8 mouse cellular contexts compared by ENCODE assay signal in the genomic region with DNA sequence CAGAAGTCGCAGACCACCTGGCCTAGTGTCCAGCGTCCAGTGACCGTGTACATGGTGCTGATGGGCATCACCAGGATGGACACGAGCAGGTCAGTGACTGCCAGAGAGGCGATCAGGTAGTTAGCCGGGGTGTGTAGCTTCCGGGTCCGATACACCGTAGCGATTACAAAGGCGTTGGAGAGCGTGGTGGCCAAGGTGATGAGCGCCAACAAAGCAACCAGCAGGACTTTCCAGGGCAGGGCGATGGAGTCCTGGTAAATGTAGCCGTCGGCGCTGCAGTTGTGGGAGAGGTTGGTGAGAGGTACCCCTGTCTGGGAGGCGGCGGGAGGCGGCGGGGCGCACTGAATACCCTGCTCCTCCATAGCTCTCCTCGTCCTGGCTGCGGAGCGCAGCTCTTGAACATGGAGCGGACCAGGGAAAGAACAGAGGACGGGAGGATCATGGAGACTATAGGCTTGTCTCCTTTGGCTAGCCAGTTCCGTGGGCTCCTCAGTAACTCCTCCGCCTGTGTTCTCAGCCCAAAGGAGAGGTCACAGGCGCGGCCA. TPM values are rescaled to one million over a fixed set of nuclear protein-coding genes. Genes with fewer than 3 reads are reported as not detected.
DNase-seq lines count a peak whose midpoint lies in the region; ATAC-seq and TF ChIP-seq lines count a peak whose summit lies in the region.

No protein-coding gene starts in this region.

- 1% methylated on average over 31 of the region's 31 CpGs for WGBS in kidney, embryonic 16.5 days
- under 1% methylated on average over 31 of the region's 31 CpGs for WGBS in forebrain, embryonic 14.5 days
- under 1% methylated on average over 31 of the region's 31 CpGs for whole genome bisulfite sequencing in limb, embryonic 10.5 days
- under 1% methylated on average over 31 of the region's 31 CpGs for WGBS in midbrain, postnatal 0 days

- DNase-seq in kidney, adult 18-20 months = no peak
- DNase-seq in adrenal gland, postnatal 25 days = peak; percentile 25
- peak; percentile 40 for DNase-seq in forebrain, embryonic 14.5 days (ENCODE audit: low spot score)
- peak; percentile 70 for DNase-seq in limb, embryonic 10.5 days (ENCODE audit: low spot score)
- DNase-seq in midbrain, postnatal 0 days (ENCODE audit: low spot score) = no peak
- no peak for DNase-seq in urinary bladder, postnatal 14 days (ENCODE audit: low spot score)

- H3K9ac ChIP-seq in kidney, embryonic 16.5 days (replicated peaks; ENCODE audit: low read length) = peak overlapping the region; percentile 68
- H3K9ac ChIP-seq in forebrain, embryonic 14.5 days (ENCODE audit: low read length) = peak overlapping the region; percentile 62
- H3K9ac ChIP-seq in midbrain, postnatal 0 days (replicated peaks; ENCODE audit: low read length, poor library complexity, severe bottlenecking) = peak overlapping the region; percentile 71

- H3K27me3 ChIP-seq in kidney, embryonic 16.5 days (ENCODE audit: insufficient read depth, low read length) = peaks cover 58% of the 10 kb centered on the region
- H3K27me3 ChIP-seq in forebrain, embryonic 14.5 days (replicated peaks; ENCODE audit: control insufficient read depth, insufficient read depth, low read length) = peaks cover 26% of the 10 kb centered on the region
- H3K27me3 ChIP-seq in limb, embryonic 10.5 days (ENCODE audit: low read depth, poor library complexity, severe bottlenecking) = peaks cover 67% of the 10 kb centered on the region
- peaks cover 11% of the 10 kb centered on the region; the same call in 1 of the 2 replicates for H3K27me3 ChIP-seq in midbrain, postnatal 0 days (ENCODE audit: insufficient read depth, low read length)

- peak overlapping the region; percentile 98 for H3K4me2 ChIP-seq in kidney, embryonic 16.5 days (replicated peaks; ENCODE audit: low read depth, low read length)
- H3K4me2 ChIP-seq in forebrain, embryonic 14.5 days (ENCODE audit: low read length) = peak overlapping the region; percentile 99
- H3K4me2 ChIP-seq in midbrain, postnatal 0 days (ENCODE audit: low read depth, low read length, poor library complexity, severe bottlenecking) = peak overlapping the region; percentile 96

- ATAC-seq in kidney, embryonic 16.5 days (ENCODE audit: low FRiP score, low TSS enrichment) = peak; percentile 35
- ATAC-seq in forebrain, embryonic 14.5 days = peak; percentile 21; the same call in 1 of the 2 replicates
- ATAC-seq in midbrain, postnatal 0 days (ENCODE audit: low FRiP score) = peak; percentile 25; the same call in 1 of the 2 replicates
- ATAC-seq in erythroblast, adult 5-6 weeks (replicated peaks; ENCODE audit: low FRiP score, poor library complexity, severe bottlenecking) = no peak

- no peaks in the 10 kb centered on the region for H3K36me3 ChIP-seq in kidney, embryonic 16.5 days (ENCODE audit: insufficient read depth, low read length)
- no peaks in the 10 kb centered on the region for H3K36me3 ChIP-seq in forebrain, embryonic 14.5 days (ENCODE audit: control insufficient read depth, insufficient read depth, low read length)
- H3K36me3 ChIP-seq in limb, embryonic 10.5 days = no peaks in the 10 kb centered on the region
- H3K36me3 ChIP-seq in midbrain, postnatal 0 days (ENCODE audit: insufficient read depth, low read length) = no peaks in the 10 kb centered on the region

- peaks cover 19% of the 10 kb centered on the region for H3K4me1 ChIP-seq in kidney, embryonic 16.5 days (ENCODE audit: insufficient read depth, low read length)
- peaks cover 6% of the 10 kb centered on the region for H3K4me1 ChIP-seq in forebrain, embryonic 14.5 days (ENCODE audit: control insufficient read depth, insufficient read depth, low read length)
- peaks cover 27% of the 10 kb centered on the region for H3K4me1 ChIP-seq in limb, embryonic 10.5 days
- no peaks in the 10 kb centered on the region for H3K4me1 ChIP-seq in midbrain, postnatal 0 days (ENCODE audit: insufficient read depth, low read length)

- H3K9me3 ChIP-seq in kidney, embryonic 16.5 days (ENCODE audit: low read length) = no peaks in the 10 kb centered on the region
- no peaks in the 10 kb centered on the region for H3K9me3 ChIP-seq in forebrain, embryonic 14.5 days (replicated peaks; ENCODE audit: control insufficient read depth, low read length)
- no peaks in the 10 kb centered on the region for H3K9me3 ChIP-seq in limb, embryonic 10.5 days (replicated peaks)
- no peaks in the 10 kb centered on the region for H3K9me3 ChIP-seq in midbrain, postnatal 0 days (ENCODE audit: low read length)

- no peak overlapping the region for H3K27ac ChIP-seq in kidney, embryonic 16.5 days (ENCODE audit: low read length)
- no peak overlapping the region for H3K27ac ChIP-seq in forebrain, embryonic 14.5 days (ENCODE audit: low read depth, low read length)
- H3K27ac ChIP-seq in limb, embryonic 10.5 days = peak overlapping the region; percentile 74; the same call in 1 of the 2 replicates
- H3K27ac ChIP-seq in midbrain, postnatal 0 days (ENCODE audit: low read depth, low read length) = peak overlapping the region; percentile 71; the same call in 1 of the 2 replicates

- H3K4me3 ChIP-seq in kidney, embryonic 16.5 days (ENCODE audit: low read length) = peak overlapping the region; percentile 70
- H3K4me3 ChIP-seq in forebrain, embryonic 14.5 days (ENCODE audit: low read depth, low read length) = peak overlapping the region; percentile 66
- H3K4me3 ChIP-seq in limb, embryonic 10.5 days = peak overlapping the region; percentile 73
- H3K4me3 ChIP-seq in midbrain, postnatal 0 days (ENCODE audit: low read depth, low read length) = peak overlapping the region; percentile 83

- TF ChIP-seq CTCF in midbrain, postnatal 0 days (IDR thresholded peaks at IDR 0.05) = no peak

RNA-seq across cellular contexts. Expression of a gene that starts 1.4 kb away (rescaled TPM):
- 0.26 and 0.45 TPM in 2 replicates for polyA plus RNA-seq in kidney, embryonic 16.5 days (2015; fragmentation: Nextera tagmentation; extraction: Ambion mirVana)
- 13.4 and 19.5 TPM in 2 replicates for total RNA-seq in adrenal gland, postnatal 25 days (2021)
- polyA plus RNA-seq in forebrain, embryonic 14.5 days (2014; fragmentation: Nextera tagmentation; extraction: Ambion mirVana) = 0.55 and 0.63 TPM in 2 replicates
- polyA plus RNA-seq in limb, embryonic 10.5 days (2016; fragmentation: Nextera tagmentation; extraction: Ambion mirVana) = 0.05 TPM in 1 of 2 replicates, not detected in the other
- 20.6 and 23.5 TPM in 2 replicates for total RNA-seq in midbrain, postnatal 0 days (2014; rRNA removed)
- 4.1 and 4.6 TPM in 2 replicates for polyA plus RNA-seq in midbrain, postnatal 0 days (2015; fragmentation: Nextera tagmentation; extraction: Ambion mirVana)
- not detected in 2 replicates for total RNA-seq in erythroblast, adult 5-6 weeks (2015; ENCODE audit: low replicate concordance)
- 0.43 TPM in 1 of 2 replicates, not detected in the other for total RNA-seq in erythroblast, adult 5-6 weeks (2017; ENCODE audit: low replicate concordance)

Comparison
In these comparisons a context has a peak if more than half of its experiments do, and no peak if none do; other contexts are left out.
1. H3K27ac ChIP-seq: peak in limb, embryonic 10.5 days (single experiment) and midbrain, postnatal 0 days (single experiment); none in kidney, embryonic 16.5 days (single experiment) and forebrain, embryonic 14.5 days (single experiment).
2. DNase-seq: peak in adrenal gland, postnatal 25 days (single experiment), forebrain, embryonic 14.5 days (single experiment) and limb, embryonic 10.5 days (single experiment); none in kidney, adult 18-20 months (single experiment), midbrain, postnatal 0 days (single experiment) and urinary bladder, postnatal 14 days (single experiment).
3. Peak in every context shown above with its lines, with median percentiles within 50 percentile points of each other: H3K4me2 ChIP-seq, H3K4me3 ChIP-seq and H3K9ac ChIP-seq.